Mouse (Mus musculus) C2C12 (cell line): ENCODE data around the gene Gpr35.

ENCODE experiments used
- CTCF ChIP-seq: IDR thresholded peaks from one replicate; pipeline ENCODE4 v1.5.1; 2011; ENCODE audit not compliant: control insufficient read depth, insufficient read depth, insufficient read length
- MAX ChIP-seq: IDR thresholded peaks from one replicate; pipeline ENCODE4 v1.6.1; 2011; ENCODE audit warnings: mild to moderate bottlenecking, control low read depth
- MYOD1 ChIP-seq: IDR thresholded peaks from one replicate; pipeline ENCODE4 v1.6.1; 2011; ENCODE audit warnings: low read depth; ENCODE audit not compliant: control insufficient read depth, insufficient read length
- MYOG ChIP-seq: IDR thresholded peaks from one replicate; pipeline ENCODE4 v1.6.1; 2011; ENCODE audit not compliant: control insufficient read depth, insufficient read length; ENCODE audit errors: extremely low read depth
- USF1 ChIP-seq: IDR thresholded peaks from one replicate; pipeline ENCODE4 v1.6.1; 2011; ENCODE audit warnings: low read depth, mild to moderate bottlenecking, control low read depth, moderate library complexity

DNA sequence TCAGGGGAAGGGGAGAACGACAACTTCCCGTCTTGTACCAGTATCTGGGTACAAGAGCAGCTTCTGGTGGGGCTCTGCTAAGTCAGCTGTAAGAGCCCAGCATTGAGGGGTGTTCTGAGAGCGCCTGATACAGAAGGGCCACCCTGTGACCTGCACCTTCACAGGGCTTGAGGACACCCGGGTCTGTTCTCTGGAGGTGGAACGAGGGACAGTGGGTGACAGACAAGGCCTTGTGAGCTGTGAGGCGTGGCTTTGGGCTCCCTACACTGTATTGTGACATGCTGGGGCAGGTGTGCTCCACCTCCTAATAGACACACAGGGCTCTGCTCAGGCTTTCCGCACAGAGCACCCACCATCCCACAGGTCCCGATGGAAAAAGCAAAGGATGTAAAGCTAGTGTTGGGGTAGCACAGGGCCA is 38.9 kb upstream of the Gpr35 start:
- TF ChIP-seq CTCF (no peak), USF1 (no peak), MYOG (no peak), MAX (no peak), MYOD1 (no peak)
